Mouse (Mus musculus) c-Kit-negative CD71-positive TER-119-positive erythroid progenitor cells, embryonic 14.5 days (primary cell): ENCODE measurements around the gene Fbxw8.

ENCODE experiments used
- DNase-seq: peaks from one replicate; pipeline ENCODE4 v3.0.0-alpha.2; 2013; ENCODE audit warnings: low read depth, low spot score

Fbxw8 gene

DNA sequence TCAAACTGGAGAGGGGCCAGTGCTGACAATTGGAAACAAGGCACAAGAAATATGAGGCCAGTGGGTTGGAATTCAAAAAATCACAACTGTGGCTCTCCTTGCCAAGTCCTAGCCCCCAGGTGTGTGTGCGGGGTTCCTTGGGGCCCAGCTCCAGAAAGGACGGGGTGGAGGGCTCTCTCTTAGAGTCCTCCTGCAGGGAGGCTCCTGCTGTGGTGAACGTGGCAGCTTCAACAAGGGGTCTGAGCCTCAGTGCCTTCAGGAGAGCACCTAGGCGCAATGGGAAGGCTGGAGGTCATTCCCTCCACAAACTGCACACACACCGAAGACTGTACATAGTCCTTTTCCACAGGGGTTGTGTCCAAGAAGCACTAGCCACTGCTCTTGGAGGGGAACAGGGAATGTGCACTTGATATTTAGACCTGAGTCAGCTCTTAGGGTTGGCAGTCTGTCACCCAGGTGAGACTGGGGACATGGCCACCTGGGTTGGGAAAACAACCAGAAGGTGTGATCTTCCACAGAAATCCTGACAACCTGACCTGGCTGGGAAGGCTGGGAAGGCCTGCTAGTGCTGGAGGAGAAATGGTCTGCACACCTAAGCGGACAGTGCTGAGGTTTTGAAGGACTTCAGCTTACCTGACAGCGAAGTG, 46.3 kb downstream of the Fbxw8 start:
- no peak for DNase-seq

DNA sequence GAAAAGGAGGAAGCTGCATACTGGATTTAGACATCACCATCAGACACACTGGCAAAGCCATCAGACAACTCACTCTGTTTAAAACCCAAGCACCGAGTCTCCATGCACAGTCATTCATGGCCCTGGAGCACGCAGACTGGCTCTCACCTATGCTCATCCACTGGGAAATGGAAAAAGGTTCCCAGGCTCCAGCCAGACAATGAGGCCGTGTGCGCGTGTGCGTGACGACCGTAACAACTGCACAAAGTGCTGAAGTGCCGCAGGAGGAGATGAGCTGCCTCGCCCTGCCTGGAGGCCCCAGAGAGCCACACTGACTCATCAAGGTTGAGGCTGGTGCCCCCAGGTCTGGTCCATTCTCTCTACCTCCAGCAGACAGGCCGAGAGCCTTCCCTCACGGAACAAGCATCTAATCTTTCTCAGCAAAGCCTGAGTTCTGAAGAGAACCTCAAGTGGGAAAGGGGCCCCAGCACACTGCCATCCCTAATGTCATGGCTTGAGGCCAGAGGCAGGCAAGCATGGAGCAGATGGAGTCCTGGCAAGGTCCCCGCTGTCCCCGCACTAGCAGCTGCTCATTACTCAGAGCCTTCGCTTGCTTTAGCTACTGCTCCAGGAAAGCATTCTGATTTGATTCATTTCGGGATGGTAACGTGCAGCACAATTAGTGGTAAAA, 47.0 kb downstream of the Fbxw8 start:
- no peak for DNase-seq

GRCm38 (mm10) chr5:118106667-118107066, 48.6 kb downstream of the Fbxw8 start:
- no peak for DNase-seq

GRCm38 (mm10) chr5:118105536-118105935, 49.7 kb downstream of the Fbxw8 start:
- DNase-seq, result no peak

DNA sequence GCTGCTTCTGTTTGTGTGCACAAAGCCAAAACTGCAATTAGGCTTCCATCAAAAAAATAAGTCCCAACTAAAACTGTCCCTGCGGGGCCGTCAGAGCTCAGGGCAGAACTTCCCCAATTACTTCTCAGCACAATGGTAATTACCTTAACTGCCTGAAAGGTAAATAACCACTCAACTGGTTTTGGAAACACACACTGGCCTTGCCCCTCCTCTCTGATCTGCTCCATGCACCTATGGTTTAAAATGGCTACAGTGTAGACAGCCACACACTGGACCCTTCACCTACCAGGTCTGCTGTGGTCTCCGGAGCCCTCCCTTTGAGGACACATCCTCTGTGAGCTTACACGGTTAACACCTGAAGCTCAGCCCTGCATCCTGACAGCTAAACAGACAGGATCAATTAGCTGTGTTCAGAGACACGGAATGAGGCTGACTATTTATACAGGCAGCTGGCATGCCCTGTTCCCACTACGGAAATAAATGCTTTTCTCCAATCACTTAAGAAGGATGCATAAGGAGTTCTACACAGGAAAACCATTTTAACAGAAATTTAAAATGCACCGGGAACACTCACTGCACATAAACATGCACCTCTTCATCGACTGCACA, 55.3 kb downstream of the Fbxw8 start:
- DNase-seq, result no peak

DNA sequence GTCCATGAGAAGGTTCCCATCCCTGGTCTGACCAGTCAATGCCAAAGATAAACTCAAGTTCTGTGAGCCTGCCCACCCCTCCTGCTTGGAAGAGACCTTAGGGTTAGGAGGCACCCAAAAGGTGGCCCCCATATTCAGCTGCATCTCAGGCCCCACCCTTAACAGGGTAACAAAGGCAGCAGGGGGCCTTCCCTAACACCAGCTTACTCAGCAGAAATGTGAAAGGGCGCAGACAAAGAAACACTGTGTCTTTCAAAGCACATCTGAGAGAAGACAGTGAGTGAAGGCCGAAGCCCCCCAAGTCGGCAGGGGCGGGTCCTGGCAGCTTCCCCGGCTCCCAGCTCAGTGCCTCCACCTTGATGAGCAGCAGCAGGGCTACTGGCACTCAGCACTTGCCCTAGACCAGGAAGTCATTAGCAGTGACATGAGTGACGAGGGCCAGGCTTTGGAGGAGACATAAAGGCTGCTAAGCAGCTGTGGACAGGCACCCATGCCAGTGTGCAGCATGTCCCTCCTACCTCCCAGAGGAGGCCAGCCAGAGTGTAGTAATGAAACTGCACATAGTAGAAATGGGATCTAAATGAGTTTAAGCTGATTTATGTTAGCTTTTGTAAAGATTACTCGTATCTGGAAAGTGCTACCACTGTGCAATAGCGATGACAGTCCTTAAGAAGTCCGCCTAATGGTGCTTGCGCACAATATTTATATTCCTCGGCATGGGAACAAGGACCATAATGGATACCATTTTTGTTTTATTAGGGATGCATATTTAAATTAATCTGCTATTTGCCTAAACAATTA, 56.0 kb downstream of the Fbxw8 start:
- DNase-seq, result no peak

- DNase-seq, result no peak
Observed at GRCm38 (mm10) chr5:118096317-118096716, 58.9 kb downstream of the Fbxw8 start.

DNA sequence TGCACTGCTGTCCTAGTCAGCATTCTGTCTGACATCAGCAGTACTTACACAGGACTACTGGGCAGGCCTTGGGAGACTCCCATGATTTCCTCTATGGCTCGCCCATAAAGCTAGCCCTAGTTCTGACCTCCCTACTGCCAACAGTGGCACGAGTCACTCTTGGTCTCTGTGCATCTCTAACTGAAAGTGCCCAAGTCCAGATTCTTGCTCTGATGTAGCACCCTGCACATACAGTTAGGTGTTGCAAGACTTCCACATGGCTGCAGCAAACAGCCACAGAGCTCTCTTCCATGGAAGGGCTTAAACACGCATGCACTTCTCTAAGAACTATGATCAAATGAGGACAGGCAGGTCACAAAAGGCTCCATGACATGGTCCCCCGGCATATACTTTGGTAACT, 59.4 kb downstream of the Fbxw8 start:
- no peak for DNase-seq

DNA sequence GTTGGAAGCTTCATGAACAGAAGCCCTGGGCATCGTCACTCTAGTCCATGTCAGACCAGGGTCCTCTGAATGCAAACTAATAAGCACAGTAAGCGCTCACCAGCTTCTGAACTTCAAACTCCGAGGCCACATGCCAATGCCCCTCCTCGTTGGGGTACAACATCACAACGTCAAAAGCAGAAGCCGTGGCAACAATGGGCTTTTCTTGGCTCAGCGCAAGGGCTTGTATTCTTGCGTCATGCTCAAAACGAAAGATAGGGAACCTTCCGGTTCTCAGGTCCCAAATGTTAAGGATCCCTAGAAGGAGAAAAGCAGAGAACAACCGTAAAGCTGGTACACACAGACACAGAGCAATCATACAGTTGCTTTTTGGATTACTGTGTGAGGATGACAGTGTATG, 59.8 kb downstream of the Fbxw8 start:
- no peak for DNase-seq

DNA sequence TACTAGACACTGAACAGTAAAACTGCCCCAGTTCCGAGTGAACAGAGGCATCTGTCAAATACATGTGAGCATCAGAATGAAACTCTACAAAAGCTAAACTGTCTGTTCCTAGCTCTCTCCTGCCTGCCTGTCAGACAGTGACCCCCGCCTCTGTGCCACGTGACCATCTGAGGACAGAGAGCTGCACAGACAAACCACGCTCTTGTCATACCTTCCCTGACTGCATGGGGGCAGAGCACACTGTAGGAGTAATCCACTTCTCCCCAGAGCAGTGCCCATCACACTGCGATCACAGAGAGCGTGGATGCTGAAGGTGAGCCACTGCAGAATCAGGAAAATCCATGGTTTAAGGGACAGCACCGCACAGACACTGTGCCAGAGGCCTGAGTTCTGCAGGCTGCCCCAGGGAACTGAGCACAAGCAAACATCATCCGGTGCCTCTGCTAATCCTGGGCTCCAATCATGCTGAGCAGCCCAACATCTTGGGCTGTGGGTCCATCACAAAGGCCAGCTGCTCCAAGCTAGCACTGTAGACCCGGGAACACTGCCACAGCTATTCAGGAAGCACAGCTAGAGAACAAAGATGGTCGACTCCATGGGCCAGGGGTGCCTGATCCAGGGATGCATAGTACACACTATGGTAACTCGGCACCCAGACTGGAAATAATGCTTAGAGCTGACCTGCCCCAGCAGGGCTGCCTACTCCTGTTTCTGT, 61.8 kb downstream of the Fbxw8 start:
- DNase-seq, result no peak

- peak; percentile 43 for DNase-seq
Observed at GRCm38 (mm10) chr5:118090837-118091236, 64.4 kb downstream of the Fbxw8 start.

DNA sequence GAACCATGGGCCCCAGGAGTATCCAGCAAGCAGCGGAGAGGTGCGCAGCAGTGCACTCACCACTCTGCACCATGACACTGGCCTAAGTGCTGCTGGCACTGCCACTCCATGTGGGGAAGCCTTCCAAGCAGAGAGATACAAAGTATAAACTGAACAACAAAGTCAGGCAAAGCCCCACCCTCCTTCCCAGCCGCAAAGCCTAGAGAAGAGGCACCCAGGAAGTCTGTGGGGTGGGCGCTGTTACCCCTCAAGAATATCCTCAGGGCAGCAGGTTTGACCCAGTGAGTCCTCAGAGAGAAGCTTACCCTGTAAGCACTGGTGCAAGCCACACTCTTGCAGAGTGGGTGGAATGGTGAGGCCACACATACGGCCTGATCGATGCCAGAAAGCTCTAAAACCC, 65.2 kb downstream of the Fbxw8 start:
- no peak for DNase-seq

DNA sequence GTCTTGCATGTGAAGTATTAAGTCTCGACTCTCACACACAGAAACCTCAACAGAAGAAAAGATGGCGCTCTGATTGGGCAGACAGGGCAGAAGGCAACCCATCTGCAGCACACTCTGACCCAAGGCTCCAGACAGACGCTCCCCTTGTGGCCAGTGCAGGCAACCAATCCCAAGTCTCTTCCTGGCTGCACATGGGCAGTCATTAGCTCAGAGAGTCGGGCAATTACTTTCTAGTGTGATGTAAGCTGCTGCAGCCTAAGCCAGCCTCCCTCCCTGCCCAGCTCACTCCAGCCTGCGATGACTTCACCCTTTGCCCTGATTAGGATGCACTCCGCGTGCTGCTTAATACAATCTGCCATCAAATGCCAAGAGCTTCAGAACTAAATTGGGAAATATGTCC, 66.2 kb downstream of the Fbxw8 start:
- no peak for DNase-seq

- DNase-seq, result no peak
Observed at GRCm38 (mm10) chr5:118086956-118087355, 68.3 kb downstream of the Fbxw8 start.

DNA sequence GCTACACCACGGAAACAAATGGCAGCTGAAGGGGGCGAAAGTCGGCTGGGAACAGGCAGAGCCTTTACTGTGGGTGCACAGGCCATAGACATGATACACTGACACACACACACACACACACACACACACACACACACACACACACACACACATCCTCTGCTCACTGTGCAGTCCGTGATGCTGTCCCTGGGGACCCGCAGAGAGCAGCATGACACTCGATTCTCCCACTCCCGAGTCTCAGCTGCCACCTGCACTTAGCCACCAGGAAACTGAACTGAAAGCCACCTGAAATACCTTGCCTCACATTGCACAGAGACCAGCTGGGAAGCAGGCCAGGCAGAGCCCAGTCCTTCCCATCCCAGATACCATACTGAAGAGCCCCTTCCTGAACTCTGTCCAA, 70.0 kb downstream of the Fbxw8 start:
- DNase-seq, result no peak

- no peak for DNase-seq
Observed at GRCm38 (mm10) chr5:118084171-118084727, 71.0 kb downstream of the Fbxw8 start.

DNA sequence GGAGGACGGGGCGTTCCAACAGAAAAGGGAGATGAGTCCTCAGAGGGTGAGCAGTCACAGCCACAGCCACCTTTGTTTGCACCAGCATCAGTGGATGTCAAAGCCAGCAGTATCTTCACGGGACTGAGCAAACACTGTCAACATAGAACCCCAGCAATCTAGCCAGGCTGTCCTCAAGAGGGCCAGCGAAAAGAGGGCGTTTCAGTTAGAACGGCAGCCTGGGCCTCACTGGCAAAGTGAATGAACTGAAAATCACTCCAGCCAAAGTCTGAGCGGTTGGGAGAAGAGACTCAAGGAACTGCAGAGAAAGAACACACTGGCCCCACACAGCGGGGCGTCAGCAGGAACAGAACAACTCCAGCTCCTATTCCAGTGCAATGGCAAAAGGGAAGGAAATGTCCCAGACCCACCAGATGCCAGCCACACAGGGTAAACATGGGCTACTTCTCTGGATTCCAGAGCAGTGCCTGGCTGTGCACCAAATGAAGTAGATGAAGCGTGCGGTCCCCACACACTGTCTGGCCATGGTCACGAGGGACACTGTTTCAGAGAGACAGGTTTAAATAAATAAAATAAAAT, 72.1 kb downstream of the Fbxw8 start:
- DNase-seq, result no peak

DNA sequence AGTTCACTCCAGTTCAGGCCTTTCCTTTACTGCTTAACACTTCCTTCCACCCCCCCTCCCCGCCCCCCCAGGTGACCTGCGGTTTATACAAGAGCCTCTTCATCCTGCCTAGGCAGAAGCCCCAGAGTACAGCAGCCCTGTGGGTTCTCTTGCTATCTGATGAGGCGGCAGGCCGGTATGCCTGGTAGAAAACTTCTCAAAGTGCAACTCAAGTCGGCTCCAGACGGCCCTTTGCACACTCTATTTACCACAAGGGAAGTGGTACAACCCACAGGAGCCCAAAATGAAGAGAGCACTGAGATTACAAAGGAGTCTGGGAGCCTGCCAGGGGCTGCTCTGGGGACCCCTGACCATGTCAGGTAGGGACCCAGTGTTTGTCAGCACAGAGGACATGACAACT, 73.3 kb downstream of the Fbxw8 start:
- DNase-seq, result no peak

DNA sequence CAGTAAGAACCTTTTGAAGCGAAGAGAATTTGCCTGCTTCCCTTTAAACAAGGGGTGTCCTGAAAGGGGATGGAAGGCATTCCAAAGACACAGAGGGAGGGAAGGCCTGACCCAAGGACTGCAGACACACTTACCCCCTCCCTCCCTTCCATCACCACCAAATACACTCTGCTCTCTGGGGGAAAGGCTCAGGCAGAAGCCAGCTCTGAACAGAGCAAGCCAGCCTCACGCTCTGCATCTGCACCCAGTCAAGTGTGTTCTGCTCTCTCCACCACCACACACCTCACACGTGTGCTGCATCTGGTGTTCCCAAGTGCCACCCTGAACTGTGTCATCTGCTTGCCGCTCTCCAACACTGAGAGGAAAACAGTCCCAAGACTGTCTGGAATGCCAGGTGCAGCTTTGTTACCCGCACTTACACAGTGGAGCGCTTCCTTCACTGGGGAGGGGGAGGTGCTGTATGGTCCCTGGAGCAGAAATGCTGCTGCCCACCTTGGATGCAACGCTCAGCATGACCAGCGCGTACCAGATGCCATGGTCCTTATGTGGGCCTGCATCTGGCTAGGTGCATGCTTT, 73.8 kb downstream of the Fbxw8 start:
- no peak for DNase-seq

GRCm38 (mm10) chr5:118079839-118080250, 75.4 kb downstream of the Fbxw8 start:
- DNase-seq, result no peak

- DNase-seq, result no peak
Observed at GRCm38 (mm10) chr5:118079354-118079753, 75.9 kb downstream of the Fbxw8 start.
